Mouse (Mus musculus): Measurements from ENCODE around the gene Akap5. TPM values are rescaled to one million over a fixed set of nuclear protein-coding genes. Genes with fewer than 3 reads are reported as not detected.

Akap5 gene
- polyA plus RNA-seq, 1 experiment from 2014 or later, result 0.98 TPM

GRCm38 (mm10) chr12:76360868-76361267 lies 36.2 kb downstream of the Akap5 start:
- Histone ChIP-seq H3K27me3 (replicated peaks) (no peaks in the 10 kb centered on the region), H3K9ac (no peak overlapping the region), H3K4me1 (peaks cover 52% of the 10 kb centered on the region), H3K4me3 (no peak overlapping the region), H3K9me3 (replicated peaks) (no peaks in the 10 kb centered on the region), H3K36me3 (peaks cover 17% of the 10 kb centered on the region), H3K4me2 (peak overlapping the region; percentile 54; the same call in 1 of the 2 replicates), H3K27ac (peak overlapping the region; percentile 84)
- no peak for ATAC-seq
- 72% methylated on average over 1 of the region's 1 CpGs for WGBS (ENCODE audit: insufficient replicate concordance)

- Histone ChIP-seq H3K4me1 (peaks cover 60% of the 10 kb centered on the region), H3K27me3 (replicated peaks) (no peaks in the 10 kb centered on the region), H3K4me3 (peak overlapping the region; percentile 19), H3K9me3 (replicated peaks) (no peaks in the 10 kb centered on the region), H3K36me3 (peaks cover 17% of the 10 kb centered on the region), H3K9ac (peak overlapping the region; percentile 63), H3K27ac (peak overlapping the region; percentile 84), H3K4me2 (peak overlapping the region; percentile 54)
- peak; percentile 72 for ATAC-seq
- WGBS (ENCODE audit: insufficient replicate concordance), result 24% methylated on average over 9 of the region's 9 CpGs
These were observed 37.0 kb downstream of the Akap5 start for GRCm38 (mm10) chr12:76361405-76362302.

- WGBS (ENCODE audit: insufficient replicate concordance), result 17% methylated on average over 9 of the region's 9 CpGs
- H3K9ac ChIP-seq, result peak overlapping the region; percentile 63
- H3K9me3 ChIP-seq (replicated peaks), result no peaks in the 10 kb centered on the region
- H3K4me3 ChIP-seq, result peak overlapping the region; percentile 19; the same call in 1 of the 2 replicates
- H3K4me2 ChIP-seq, result peak overlapping the region; percentile 54
- peak overlapping the region; percentile 84 for H3K27ac ChIP-seq
- peaks cover 67% of the 10 kb centered on the region for H3K4me1 ChIP-seq
- peak; percentile 35; the same call in 1 of the 2 replicates for ATAC-seq
- H3K27me3 ChIP-seq (replicated peaks), result no peaks in the 10 kb centered on the region
- peaks cover 12% of the 10 kb centered on the region for H3K36me3 ChIP-seq
These were observed 37.6 kb downstream of the Akap5 start for GRCm38 (mm10) chr12:76362303-76362676.

- Histone ChIP-seq H3K9me3 (replicated peaks) (no peaks in the 10 kb centered on the region), H3K27me3 (replicated peaks) (no peaks in the 10 kb centered on the region), H3K27ac (peak overlapping the region; percentile 27; the same call in 1 of the 2 replicates), H3K9ac (peak overlapping the region; percentile 10; the same call in 1 of the 2 replicates), H3K4me2 (peak overlapping the region; percentile 20), H3K4me1 (peaks cover 72% of the 10 kb centered on the region), H3K36me3 (peaks cover 5% of the 10 kb centered on the region; the same call in 1 of the 2 replicates), H3K4me3 (no peak overlapping the region)
- ATAC-seq, result no peak
- WGBS (ENCODE audit: insufficient replicate concordance), result 75% methylated on average over 3 of the region's 3 CpGs
These were observed 41.6 kb downstream of the Akap5 start for GRCm38 (mm10) chr12:76366276-76366675.

GRCm38 (mm10) chr12:76367096-76367995 lies 42.7 kb downstream of the Akap5 start:
- Histone ChIP-seq H3K4me1 (peaks cover 71% of the 10 kb centered on the region), H3K36me3 (peaks cover 5% of the 10 kb centered on the region; the same call in 1 of the 2 replicates), H3K4me2 (peak overlapping the region; percentile 94), H3K4me3 (peak overlapping the region; percentile 96), H3K9ac (peak overlapping the region; percentile 99), H3K9me3 (replicated peaks) (no peaks in the 10 kb centered on the region), H3K27ac (peak overlapping the region; percentile 99), H3K27me3 (replicated peaks) (no peaks in the 10 kb centered on the region)
- 21% methylated on average over 14 of the region's 14 CpGs for WGBS (ENCODE audit: insufficient replicate concordance)
- ATAC-seq, result no peak

GRCm38 (mm10) chr12:76368201-76368789 lies 43.6 kb downstream of the Akap5 start:
- H3K27me3 ChIP-seq (replicated peaks), result no peaks in the 10 kb centered on the region
- H3K9ac ChIP-seq, result peak overlapping the region; percentile 99
- peak overlapping the region; percentile 96 for H3K4me3 ChIP-seq
- peak overlapping the region; percentile 94 for H3K4me2 ChIP-seq
- 7% methylated on average over 9 of the region's 9 CpGs for WGBS (ENCODE audit: insufficient replicate concordance)
- H3K4me1 ChIP-seq, result peaks cover 70% of the 10 kb centered on the region
- ATAC-seq, result no peak
- no peaks in the 10 kb centered on the region for H3K9me3 ChIP-seq (replicated peaks)
- peak overlapping the region; percentile 99 for H3K27ac ChIP-seq
- peaks cover 5% of the 10 kb centered on the region; the same call in 1 of the 2 replicates for H3K36me3 ChIP-seq

GRCm38 (mm10) chr12:76368790-76369205 lies 44.1 kb downstream of the Akap5 start:
- Histone ChIP-seq H3K27me3 (replicated peaks) (no peaks in the 10 kb centered on the region), H3K27ac (peak overlapping the region; percentile 99), H3K4me2 (peak overlapping the region; percentile 94), H3K36me3 (peaks cover 4% of the 10 kb centered on the region; the same call in 1 of the 2 replicates), H3K9ac (peak overlapping the region; percentile 99), H3K4me3 (peak overlapping the region; percentile 96), H3K9me3 (replicated peaks) (no peaks in the 10 kb centered on the region), H3K4me1 (peaks cover 69% of the 10 kb centered on the region)
- WGBS (ENCODE audit: insufficient replicate concordance), result 0% methylated on average over 26 of the region's 26 CpGs
- peak; percentile 38 for ATAC-seq

- under 1% methylated on average over 94 of the region's 96 CpGs for WGBS (ENCODE audit: insufficient replicate concordance)
- Histone ChIP-seq H3K36me3 (0 out of 2 replicates have a peak, but pooled peaks cover 5% of the 10 kb centered on the region), H3K27ac (peak within 1 kb of the TSS; percentile 99), H3K4me3 (peak within 1 kb of the TSS; percentile 96), H3K4me1 (peaks cover 69% of the 10 kb centered on the region), H3K4me2 (peak within 1 kb of the TSS; percentile 94), H3K9me3 (replicated peaks) (no peaks in the 10 kb centered on the region), H3K27me3 (replicated peaks) (no peaks in the 10 kb centered on the region), H3K9ac (peak within 1 kb of the TSS; percentile 99)
- ATAC-seq, result peak; percentile 72
These were observed 44.7 kb downstream of the Akap5 start, which contains the start of gene Zbtb25 for GRCm38 (mm10) chr12:76369206-76369977. TSS of gene Zbtb25 (minus strand) at chr12:76369602.

GRCm38 (mm10) chr12:76369978-76370830 lies 45.5 kb downstream of the Akap5 start, which contains the start of gene Zbtb1:
TSS of gene Zbtb1 (plus strand) at chr12:76370266.
- no peaks in the 10 kb centered on the region for H3K9me3 ChIP-seq (replicated peaks)
- H3K9ac ChIP-seq, result peak within 1 kb of the TSS; percentile 99
- no peaks in the 10 kb centered on the region for H3K27me3 ChIP-seq (replicated peaks)
- 0 out of 2 replicates have a peak, but pooled peaks cover 5% of the 10 kb centered on the region for H3K36me3 ChIP-seq
- peak within 1 kb of the TSS; percentile 94 for H3K4me2 ChIP-seq
- ATAC-seq, result peak; percentile 50
- H3K27ac ChIP-seq, result peak within 1 kb of the TSS; percentile 99
- WGBS (ENCODE audit: insufficient replicate concordance), result under 1% methylated on average over 90 of the region's 99 CpGs
- peak within 1 kb of the TSS; percentile 96 for H3K4me3 ChIP-seq
- H3K4me1 ChIP-seq, result peaks cover 74% of the 10 kb centered on the region

All from liver, embryonic 12.5 days (tissue).